ENCODE assay signal across 8 mouse cellular contexts in genomic region chr7:58658790-58659405, GRCm38 (mm10). TPM values are rescaled to one million over a fixed set of nuclear protein-coding genes. Genes with fewer than 3 reads are reported as not detected.
DNase-seq lines count a peak whose midpoint lies in the region; ATAC-seq and TF ChIP-seq lines count a peak whose summit lies in the region.

No protein-coding gene starts in this region.

- DNase-seq in heart, postnatal 36 days = no peak
- no peak for DNase-seq in hindbrain, embryonic 14.5 days (ENCODE audit: low spot score)
- DNase-seq in ovary, postnatal 14 days (ENCODE audit: low spot score) = no peak
- DNase-seq in gastrocnemius, adult 8-10 months (ENCODE audit: low spot score in 2 of 2) = no peak
- no peak for DNase-seq in cerebellum, postnatal 10 days

- H3K27ac ChIP-seq in heart, embryonic 12.5 days (ENCODE audit: poor library complexity, severe bottlenecking) = no peak overlapping the region
- H3K27ac ChIP-seq in bone marrow, adult 2 months (ENCODE audit: control insufficient read depth, insufficient read depth, low read depth, low read length, poor library complexity) = no peak overlapping the region; the same call in 1 of the 2 replicates
- no peak overlapping the region for H3K27ac ChIP-seq in hindbrain, embryonic 14.5 days
- H3K27ac ChIP-seq in midbrain, embryonic 13.5 days = no peak overlapping the region

- WGBS in heart, embryonic 12.5 days = 24% methylated on average over 14 of the region's 14 CpGs
- 17% methylated on average over 14 of the region's 14 CpGs for WGBS in bone marrow, adult 2 months
- 30% methylated on average over 14 of the region's 14 CpGs for WGBS in hindbrain, embryonic 14.5 days
- WGBS in midbrain, embryonic 13.5 days = 29% methylated on average over 14 of the region's 14 CpGs

- peak overlapping the region; percentile 88 for H3K4me2 ChIP-seq in heart, embryonic 12.5 days
- H3K4me2 ChIP-seq in hindbrain, embryonic 14.5 days (replicated peaks) = peak overlapping the region; percentile 84
- peak overlapping the region; percentile 87 for H3K4me2 ChIP-seq in midbrain, embryonic 13.5 days (replicated peaks)

- peaks cover 8% of the 10 kb centered on the region for H3K4me1 ChIP-seq in heart, embryonic 12.5 days (replicated peaks)
- H3K4me1 ChIP-seq in bone marrow, adult 2 months (ENCODE audit: control insufficient read depth, insufficient read depth, low read length) = peaks cover 2% of the 10 kb centered on the region; the same call in 1 of the 2 replicates
- no peaks in the 10 kb centered on the region for H3K4me1 ChIP-seq in hindbrain, embryonic 14.5 days (replicated peaks; ENCODE audit: control insufficient read depth, insufficient read depth, low read length)
- peaks cover 9% of the 10 kb centered on the region for H3K4me1 ChIP-seq in midbrain, embryonic 13.5 days (replicated peaks)

- H3K36me3 ChIP-seq in heart, embryonic 12.5 days = no peaks in the 10 kb centered on the region
- no peaks in the 10 kb centered on the region for H3K36me3 ChIP-seq in hindbrain, embryonic 14.5 days (replicated peaks; ENCODE audit: control insufficient read depth, insufficient read depth)
- H3K36me3 ChIP-seq in midbrain, embryonic 13.5 days = no peaks in the 10 kb centered on the region

- peak overlapping the region; percentile 77 for H3K9ac ChIP-seq in heart, embryonic 12.5 days
- H3K9ac ChIP-seq in hindbrain, embryonic 14.5 days = peak overlapping the region; percentile 69
- peak overlapping the region; percentile 75 for H3K9ac ChIP-seq in midbrain, embryonic 13.5 days (replicated peaks)

- ATAC-seq in heart, embryonic 12.5 days (ENCODE audit: insufficient number of reproducible peaks, low FRiP score) = no peak
- ATAC-seq in hindbrain, embryonic 14.5 days (ENCODE audit: low FRiP score) = no peak
- no peak; the same call in 1 of the 2 replicates for ATAC-seq in midbrain, embryonic 13.5 days

- no peak for TF ChIP-seq POLR2A in bone marrow, adult 2 months (IDR thresholded peaks at IDR 0.05; ENCODE audit: borderline replicate concordance, control insufficient read depth, low read depth, low read length)

- H3K27me3 ChIP-seq in heart, embryonic 12.5 days (replicated peaks) = no peaks in the 10 kb centered on the region
- H3K27me3 ChIP-seq in hindbrain, embryonic 14.5 days (ENCODE audit: control insufficient read depth, insufficient read depth, low read length) = peaks cover 10% of the 10 kb centered on the region; the same call in 1 of the 2 replicates
- peaks cover 16% of the 10 kb centered on the region for H3K27me3 ChIP-seq in midbrain, embryonic 13.5 days

- no peaks in the 10 kb centered on the region for H3K9me3 ChIP-seq in heart, embryonic 12.5 days (replicated peaks)
- no peaks in the 10 kb centered on the region for H3K9me3 ChIP-seq in hindbrain, embryonic 14.5 days (ENCODE audit: control insufficient read depth, low read length)
- H3K9me3 ChIP-seq in midbrain, embryonic 13.5 days = no peaks in the 10 kb centered on the region

- peak overlapping the region; percentile 70 for H3K4me3 ChIP-seq in heart, embryonic 12.5 days
- H3K4me3 ChIP-seq in bone marrow, adult 2 months (replicated peaks; ENCODE audit: control insufficient read depth, low read depth, low read length) = peak overlapping the region; percentile 77
- peak overlapping the region; percentile 64 for H3K4me3 ChIP-seq in hindbrain, embryonic 14.5 days (replicated peaks; ENCODE audit: low read length)
- peak overlapping the region; percentile 74 for H3K4me3 ChIP-seq in midbrain, embryonic 13.5 days (replicated peaks)

- intact Hi-C loops in heart, postnatal 36 days (cut with DNase I) = loop anchor here (5.0 kb wide), 1 partner anchor 262 kb away; no protein-coding TSS in a partner anchor

- TF ChIP-seq CTCF in bone marrow, adult 2 months (IDR thresholded peaks at IDR 0.05; ENCODE audit: control insufficient read depth, insufficient read depth, low read length) = no peak

RNA-seq across cellular contexts. Expression of gene Atp10a, which starts 2.9 kb away (rescaled TPM):
- polyA plus RNA-seq in heart, embryonic 12.5 days (2016; fragmentation: Nextera tagmentation; extraction: Ambion mirVana) = 2.2 and 2.5 TPM in 2 replicates
- total RNA-seq in heart, postnatal 36 days (2021) = 1 to 10 TPM; 1.5 to 1.8 TPM
- polyA plus RNA-seq in bone marrow, adult 2 months (2011; ENCODE audit: insufficient read depth, insufficient read length, low replicate concordance, missing spikeins) = 0.47 and 2.5 TPM in 2 replicates
- polyA plus RNA-seq in hindbrain, embryonic 14.5 days (2014; fragmentation: Nextera tagmentation; extraction: Ambion mirVana) = 1.6 and 1.7 TPM in 2 replicates
- 0.95 and 1.7 TPM in 2 replicates for polyA plus RNA-seq in midbrain, embryonic 13.5 days (2015; fragmentation: Nextera tagmentation; extraction: Ambion mirVana)
- 1 to 10 TPM in 2 of 4 experiments, under 1 TPM in 2; 0.90 to 1.1 (median 1.0) TPM for total RNA-seq in gastrocnemius, adult 8-10 months (2022)
